Mouse (Mus musculus): ENCODE results near the gene Tbc1d10b. TPM values are rescaled to one million over a fixed set of nuclear protein-coding genes. Genes with fewer than 3 reads are reported as not detected.
A peak's percentile ranks its signal among the peaks of the same experiment; 100 is the strongest.
"Not testable (repeated sequence)": the region's sequence is repeated elsewhere in the genome, so short reads cannot be mapped to it uniquely, and the experiment has no call there.

The Tbc1d10b gene
- polyA plus RNA-seq (2015; fragmentation: Nextera tagmentation; extraction: Ambion mirVana) = 15.2 and 22.3 TPM in 2 replicates

DNA sequence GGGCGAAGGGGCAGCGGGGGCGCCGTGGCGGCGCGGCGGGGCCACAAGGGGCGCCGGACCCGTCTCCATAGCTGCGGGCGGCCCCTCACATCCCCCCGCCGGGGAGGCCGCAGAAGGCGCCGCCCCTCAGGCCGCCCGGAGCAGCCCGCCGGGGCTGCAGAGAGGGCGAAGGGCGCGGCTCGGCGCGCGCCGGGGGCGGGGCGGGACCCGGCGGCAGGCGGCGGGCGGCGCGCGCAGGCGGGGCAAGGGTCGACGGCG lies at the start of gene Tbc1d10b:
Gene Tbc1d10b, minus strand, starts transcription at position 174 of the 258 bp plus-strand sequence.
- Histone ChIP-seq H3K9ac (ENCODE audit: low read length) (peak within 1 kb of the TSS; percentile 95), H3K4me3 (ENCODE audit: low read length) (peak within 1 kb of the TSS; percentile 88), H3K27ac (ENCODE audit: low read length) (peak within 1 kb of the TSS; percentile 89), H3K4me2 (ENCODE audit: low read depth, low read length) (peak within 1 kb of the TSS; percentile 96), H3K27me3 (ENCODE audit: control insufficient read depth, insufficient read depth, low read length) (no peaks in the 10 kb centered on the region), H3K36me3 (ENCODE audit: control insufficient read depth, insufficient read depth) (peaks cover 5% of the 10 kb centered on the region), H3K4me1 (ENCODE audit: control insufficient read depth, insufficient read depth, low read length) (peaks cover 21% of the 10 kb centered on the region), H3K9me3 (replicated peaks; ENCODE audit: control insufficient read depth, low read length) (no peaks in the 10 kb centered on the region)
- no peak; the same call in 1 of the 2 replicates for ATAC-seq (replicated peaks; ENCODE audit: extremely low read depth, insufficient read depth, low FRiP score)
- under 1% methylated on average over 40 of the region's 44 CpGs for WGBS

DNA sequence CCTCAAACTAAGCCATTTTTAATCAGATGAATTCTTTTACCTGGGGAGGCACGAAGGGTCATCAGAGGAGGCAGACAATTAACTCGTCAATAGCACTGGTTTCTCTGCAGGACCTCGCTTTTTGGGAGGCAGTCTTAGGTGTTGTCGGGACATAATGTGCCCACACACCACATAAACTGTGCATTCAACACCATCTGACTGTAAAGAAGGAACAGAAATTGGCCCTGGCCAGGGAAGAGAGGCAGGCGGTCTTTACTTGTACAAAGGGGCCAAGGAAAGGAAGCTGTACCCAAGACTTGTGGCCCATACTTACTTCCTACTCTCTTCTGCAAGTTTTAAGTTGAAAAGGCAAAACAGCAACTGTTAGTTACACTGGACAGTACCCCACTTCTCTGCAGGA lies 48.2 kb upstream of the Tbc1d10b start:
- Histone ChIP-seq H3K4me1 (ENCODE audit: control insufficient read depth, insufficient read depth, low read length) (peaks cover 15% of the 10 kb centered on the region), H3K36me3 (ENCODE audit: control insufficient read depth, insufficient read depth) (no peaks in the 10 kb centered on the region; the same call in 1 of the 2 replicates), H3K27me3 (ENCODE audit: control insufficient read depth, insufficient read depth, low read length) (no peaks in the 10 kb centered on the region), H3K9ac (ENCODE audit: low read length) (no peak overlapping the region), H3K4me2 (ENCODE audit: low read depth, low read length) (no peak overlapping the region), H3K4me3 (ENCODE audit: low read length) (no peak overlapping the region), H3K9me3 (replicated peaks; ENCODE audit: control insufficient read depth, low read length) (no peaks in the 10 kb centered on the region), H3K27ac (ENCODE audit: low read length) (no peak overlapping the region)
- ATAC-seq (replicated peaks; ENCODE audit: extremely low read depth, insufficient read depth, low FRiP score) = no peak
- WGBS = 93% methylated on average over 5 of the region's 5 CpGs

GRCm38 (mm10) chr7:127255965-127256364 lies 47.7 kb upstream of the Tbc1d10b start:
- Histone ChIP-seq H3K27ac (ENCODE audit: low read length) (no peak overlapping the region), H3K9ac (ENCODE audit: low read length) (no peak overlapping the region), H3K4me3 (ENCODE audit: low read length) (no peak overlapping the region), H3K4me1 (ENCODE audit: control insufficient read depth, insufficient read depth, low read length) (peaks cover 11% of the 10 kb centered on the region), H3K36me3 (ENCODE audit: control insufficient read depth, insufficient read depth) (no peaks in the 10 kb centered on the region; the same call in 1 of the 2 replicates), H3K4me2 (ENCODE audit: low read depth, low read length) (no peak overlapping the region), H3K9me3 (replicated peaks; ENCODE audit: control insufficient read depth, low read length) (no peaks in the 10 kb centered on the region), H3K27me3 (ENCODE audit: control insufficient read depth, insufficient read depth, low read length) (no peaks in the 10 kb centered on the region)
- no peak for ATAC-seq (replicated peaks; ENCODE audit: extremely low read depth, insufficient read depth, low FRiP score)
- 82% methylated on average over 2 of the region's 2 CpGs for WGBS

DNA sequence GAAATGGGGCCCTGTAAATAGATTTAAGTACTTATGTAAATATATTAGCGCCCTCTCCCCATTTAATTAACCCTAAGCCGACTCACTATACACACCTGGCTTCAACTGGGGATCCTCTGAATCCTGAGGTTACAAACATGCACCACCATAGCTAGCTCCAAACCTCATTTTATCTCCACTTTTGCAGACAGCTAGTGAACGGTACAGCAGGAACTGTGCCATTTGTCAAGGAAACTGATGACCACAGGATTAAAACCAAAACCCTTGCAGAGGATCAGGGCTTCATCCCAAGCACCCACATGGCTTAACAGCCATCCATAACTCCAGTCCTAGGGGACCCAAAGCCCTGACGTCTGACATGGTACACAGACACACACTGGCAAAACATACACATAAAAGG lies 46.7 kb upstream of the Tbc1d10b start:
- WGBS = 30% methylated on average over 4 of the region's 4 CpGs
- ATAC-seq (replicated peaks; ENCODE audit: extremely low read depth, insufficient read depth, low FRiP score) = no peak
- Histone ChIP-seq H3K4me1 (ENCODE audit: control insufficient read depth, insufficient read depth, low read length) (peaks cover 11% of the 10 kb centered on the region), H3K27me3 (ENCODE audit: control insufficient read depth, insufficient read depth, low read length) (no peaks in the 10 kb centered on the region), H3K9ac (ENCODE audit: low read length) (peak overlapping the region; percentile 77), H3K27ac (ENCODE audit: low read length) (no peak overlapping the region), H3K4me3 (ENCODE audit: low read length) (peak overlapping the region; percentile 70; the same call in 1 of the 2 replicates), H3K36me3 (ENCODE audit: control insufficient read depth, insufficient read depth) (no peaks in the 10 kb centered on the region; the same call in 1 of the 2 replicates), H3K9me3 (replicated peaks; ENCODE audit: control insufficient read depth, low read length) (no peaks in the 10 kb centered on the region), H3K4me2 (ENCODE audit: low read depth, low read length) (peak overlapping the region; percentile 82)

DNA sequence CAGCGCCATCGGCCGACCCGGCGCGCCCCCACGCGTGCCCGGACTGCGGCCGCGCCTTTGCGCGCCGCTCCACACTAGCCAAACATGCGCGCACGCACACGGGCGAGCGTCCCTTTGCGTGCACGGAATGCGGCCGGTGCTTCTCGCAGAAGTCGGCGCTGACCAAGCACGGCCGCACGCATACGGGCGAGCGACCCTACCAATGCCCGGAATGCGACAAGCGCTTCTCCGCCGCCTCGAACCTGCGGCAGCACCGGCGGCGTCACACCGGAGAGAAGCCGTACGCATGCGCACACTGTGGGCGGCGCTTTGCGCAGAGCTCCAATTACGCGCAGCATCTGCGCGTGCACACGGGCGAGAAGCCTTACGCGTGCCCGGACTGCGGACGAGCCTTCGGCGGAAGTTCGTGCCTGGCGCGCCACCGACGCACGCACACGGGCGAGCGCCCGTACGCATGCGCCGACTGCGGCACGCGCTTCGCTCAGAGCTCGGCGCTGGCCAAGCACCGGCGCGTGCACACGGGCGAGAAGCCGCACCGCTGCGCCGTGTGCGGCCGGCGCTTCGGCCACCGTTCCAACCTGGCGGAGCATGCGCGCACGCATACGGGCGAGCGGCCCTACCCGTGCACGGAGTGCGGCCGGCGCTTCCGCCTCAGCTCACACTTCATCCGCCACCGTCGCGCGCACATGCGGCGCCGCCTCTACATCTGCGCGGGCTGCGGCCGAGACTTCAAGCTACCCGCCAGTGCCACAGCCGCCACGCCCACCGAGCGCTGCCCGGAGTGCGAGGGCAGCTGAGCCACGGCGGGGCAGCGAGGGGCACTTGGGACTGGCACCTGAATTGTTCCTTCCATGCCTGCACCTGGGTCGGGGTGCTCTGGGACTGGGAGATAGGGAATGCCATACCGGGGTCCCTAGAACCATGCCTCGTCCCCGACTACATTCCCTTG lies 45.8 kb upstream of the Tbc1d10b start:
- Histone ChIP-seq H3K4me1 (ENCODE audit: control insufficient read depth, insufficient read depth, low read length) (peaks cover 11% of the 10 kb centered on the region), H3K27ac (ENCODE audit: low read length) (peak overlapping the region; percentile 89), H3K9me3 (replicated peaks; ENCODE audit: control insufficient read depth, low read length) (no peaks in the 10 kb centered on the region), H3K4me3 (ENCODE audit: low read length) (peak overlapping the region; percentile 70), H3K36me3 (ENCODE audit: control insufficient read depth, insufficient read depth) (no peaks in the 10 kb centered on the region; the same call in 1 of the 2 replicates), H3K9ac (ENCODE audit: low read length) (peak overlapping the region; percentile 88), H3K27me3 (ENCODE audit: control insufficient read depth, insufficient read depth, low read length) (no peaks in the 10 kb centered on the region), H3K4me2 (ENCODE audit: low read depth, low read length) (peak overlapping the region; percentile 82)
- peak; percentile 92 for ATAC-seq (replicated peaks; ENCODE audit: extremely low read depth, insufficient read depth, low FRiP score)
- WGBS = under 1% methylated on average over 132 of the region's 136 CpGs

GRCm38 (mm10) chr7:127253341-127253740 lies 45.1 kb upstream of the Tbc1d10b start:
- 78% methylated on average over 6 of the region's 6 CpGs for WGBS
- no peaks in the 10 kb centered on the region for H3K27me3 ChIP-seq (ENCODE audit: control insufficient read depth, insufficient read depth, low read length)
- peak overlapping the region; percentile 82 for H3K4me2 ChIP-seq (ENCODE audit: low read depth, low read length)

GRCm38 (mm10) chr7:127252414-127252813 lies 44.1 kb upstream of the Tbc1d10b start:
- no peaks in the 10 kb centered on the region for H3K27me3 ChIP-seq (ENCODE audit: control insufficient read depth, insufficient read depth, low read length)
- H3K9ac ChIP-seq (ENCODE audit: low read length) = no peak overlapping the region
- ATAC-seq (replicated peaks; ENCODE audit: extremely low read depth, insufficient read depth, low FRiP score) = no peak
- H3K36me3 ChIP-seq (ENCODE audit: control insufficient read depth, insufficient read depth) = no peaks in the 10 kb centered on the region; the same call in none of the 2 replicates
- H3K4me1 ChIP-seq (ENCODE audit: control insufficient read depth, insufficient read depth, low read length) = peaks cover 11% of the 10 kb centered on the region
- H3K9me3 ChIP-seq (replicated peaks; ENCODE audit: control insufficient read depth, low read length) = no peaks in the 10 kb centered on the region
- WGBS = 78% methylated on average over 2 of the region's 2 CpGs
- no peak overlapping the region for H3K4me3 ChIP-seq (ENCODE audit: low read length)
- H3K4me2 ChIP-seq (ENCODE audit: low read depth, low read length) = no peak overlapping the region
- no peak overlapping the region for H3K27ac ChIP-seq (ENCODE audit: low read length)

More at GRCm38 (mm10) chr7:127253341-127253740, 45.1 kb upstream of the Tbc1d10b start:
- Histone ChIP-seq H3K36me3 (ENCODE audit: control insufficient read depth, insufficient read depth) (no peaks in the 10 kb centered on the region; the same call in 1 of the 2 replicates), H3K9me3 (replicated peaks; ENCODE audit: control insufficient read depth, low read length) (no peaks in the 10 kb centered on the region), H3K4me3 (ENCODE audit: low read length) (peak overlapping the region; percentile 70), H3K4me1 (ENCODE audit: control insufficient read depth, insufficient read depth, low read length) (peaks cover 11% of the 10 kb centered on the region), H3K27ac (ENCODE audit: low read length) (peak overlapping the region; percentile 89), H3K9ac (ENCODE audit: low read length) (peak overlapping the region; percentile 88)
- no peak for ATAC-seq (replicated peaks; ENCODE audit: extremely low read depth, insufficient read depth, low FRiP score)

DNA sequence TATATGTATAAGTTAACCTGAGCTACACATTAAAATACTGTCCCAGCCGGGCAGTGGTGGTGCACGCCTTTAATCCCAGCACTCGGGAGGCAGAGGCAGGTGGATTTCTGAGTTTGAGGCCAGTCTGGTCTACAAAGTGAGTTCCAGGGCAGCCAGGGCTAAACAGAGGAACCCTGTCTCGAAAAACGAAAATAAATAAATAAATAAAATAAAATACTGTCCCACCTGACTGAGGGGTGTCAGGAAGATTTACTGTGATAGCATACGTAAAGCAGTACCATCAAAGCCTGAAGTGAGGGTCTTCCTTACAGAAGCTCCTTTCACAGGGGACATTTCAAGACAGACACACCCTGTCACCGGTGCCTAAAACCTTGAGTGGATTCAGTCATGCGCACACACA lies 42.2 kb upstream of the Tbc1d10b start:
- not testable (repeated sequence) for H3K4me2 ChIP-seq (ENCODE audit: low read depth, low read length); H3K36me3 ChIP-seq (ENCODE audit: control insufficient read depth, insufficient read depth); H3K4me3 ChIP-seq (ENCODE audit: low read length); H3K27me3 ChIP-seq (ENCODE audit: control insufficient read depth, insufficient read depth, low read length); ATAC-seq (replicated peaks; ENCODE audit: extremely low read depth, insufficient read depth, low FRiP score); H3K9me3 ChIP-seq (replicated peaks; ENCODE audit: control insufficient read depth, low read length); H3K27ac ChIP-seq (ENCODE audit: low read length); H3K9ac ChIP-seq (ENCODE audit: low read length)
- H3K4me1 ChIP-seq (ENCODE audit: control insufficient read depth, insufficient read depth, low read length) = peaks cover 19% of the 10 kb centered on the region
- WGBS = 91% methylated on average over 8 of the region's 8 CpGs

Measured in heart, embryonic 16.5 days (tissue).